Mouse (Mus musculus): Measurements from ENCODE around the gene Tjp2. TPM values are rescaled to one million over a fixed set of nuclear protein-coding genes. Genes with fewer than 3 reads are reported as not detected.

Tjp2 gene
- polyA plus RNA-seq, 1 experiment from 2014 or later, result 18.3 TPM

DNA sequence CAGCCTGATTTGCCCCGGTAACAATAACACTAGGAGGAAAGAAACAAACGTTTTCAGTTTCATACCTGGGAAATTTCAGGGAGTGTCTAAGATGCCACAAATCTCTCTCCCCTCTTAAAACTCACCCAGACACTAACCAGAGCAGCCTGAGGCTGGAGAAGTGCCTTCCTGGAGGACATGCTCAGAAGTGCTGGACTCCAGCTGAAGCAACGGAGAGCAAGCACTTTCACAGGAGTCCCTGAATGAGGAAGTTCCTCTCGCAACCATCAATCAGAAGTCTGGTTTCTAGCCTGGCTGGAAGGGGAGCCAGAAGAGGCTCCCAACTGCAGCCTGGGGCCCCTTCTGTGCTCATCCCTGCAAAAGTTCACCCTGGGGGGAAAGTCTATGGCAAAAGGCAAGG, 60.9 kb downstream of the Tjp2 start:
- H3K9me3 ChIP-seq (ENCODE audit: control insufficient read depth, low read length), result no peaks in the 10 kb centered on the region
- peak overlapping the region; percentile 73 for H3K27ac ChIP-seq (replicated peaks)
- no peaks in the 10 kb centered on the region for H3K27me3 ChIP-seq (ENCODE audit: control insufficient read depth, insufficient read depth, low read length)
- H3K9ac ChIP-seq (ENCODE audit: low read length), result no peak overlapping the region
- H3K4me1 ChIP-seq (replicated peaks; ENCODE audit: control insufficient read depth, insufficient read depth), result peaks cover 10% of the 10 kb centered on the region; the same call in 1 of the 2 replicates
- H3K36me3 ChIP-seq (ENCODE audit: control insufficient read depth, insufficient read depth, low read length), result no peaks in the 10 kb centered on the region
- H3K4me2 ChIP-seq (replicated peaks; ENCODE audit: low read depth), result peak overlapping the region; percentile 11; the same call in 1 of the 2 replicates
- WGBS, result 28% methylated on average over 4 of the region's 4 CpGs
- H3K4me3 ChIP-seq (ENCODE audit: low read depth, low read length), result no peak overlapping the region
- ATAC-seq (ENCODE audit: low FRiP score, low TSS enrichment), result no peak
- no peak for DNase-seq (ENCODE audit: low spot score)
- TF ChIP-seq CTCF (IDR thresholded peaks at IDR 0.05; ENCODE audit: low read depth) (no peak), EP300 (optimal IDR thresholded peaks at IDR 0.05) (no peak)

DNA sequence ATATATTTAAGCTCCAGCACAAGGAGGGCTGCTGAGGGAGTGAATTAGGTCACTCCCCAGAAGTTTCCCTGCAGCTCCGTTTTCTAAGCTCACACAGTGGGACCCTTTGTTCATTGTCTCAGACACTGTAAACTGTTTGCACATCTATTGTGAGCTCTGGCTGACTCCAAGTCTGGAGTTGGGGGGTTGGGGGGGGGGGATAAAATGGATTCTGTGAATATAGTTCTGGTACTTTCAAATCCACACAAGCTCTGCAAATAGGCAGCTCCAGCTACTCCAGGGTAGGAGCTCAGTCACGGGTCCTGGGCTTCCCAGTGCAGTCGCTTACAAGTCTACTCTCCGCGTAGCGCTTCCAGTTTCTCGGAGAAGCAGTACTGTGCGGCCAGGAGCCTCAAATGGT, 64.4 kb downstream of the Tjp2 start:
- H3K27ac ChIP-seq (replicated peaks), result no peak overlapping the region
- H3K4me1 ChIP-seq (replicated peaks; ENCODE audit: control insufficient read depth, insufficient read depth), result 0 out of 2 replicates have a peak, but pooled peaks cover 3% of the 10 kb centered on the region
- DNase-seq (ENCODE audit: low spot score) (peak; percentile 43), ATAC-seq (ENCODE audit: low FRiP score, low TSS enrichment) (peak; percentile 58)
- TF ChIP-seq EP300 (optimal IDR thresholded peaks at IDR 0.05) (no peak), CTCF (IDR thresholded peaks at IDR 0.05; ENCODE audit: low read depth) (no peak)
- WGBS, result 46% methylated on average over 8 of the region's 8 CpGs
- no peaks in the 10 kb centered on the region for H3K36me3 ChIP-seq (ENCODE audit: control insufficient read depth, insufficient read depth, low read length)
- no peak overlapping the region for H3K4me2 ChIP-seq (replicated peaks; ENCODE audit: low read depth)
- no peaks in the 10 kb centered on the region for H3K27me3 ChIP-seq (ENCODE audit: control insufficient read depth, insufficient read depth, low read length)
- no peak overlapping the region for H3K9ac ChIP-seq (ENCODE audit: low read length)
- H3K4me3 ChIP-seq (ENCODE audit: low read depth, low read length), result no peak overlapping the region
- H3K9me3 ChIP-seq (ENCODE audit: control insufficient read depth, low read length), result no peaks in the 10 kb centered on the region

DNA sequence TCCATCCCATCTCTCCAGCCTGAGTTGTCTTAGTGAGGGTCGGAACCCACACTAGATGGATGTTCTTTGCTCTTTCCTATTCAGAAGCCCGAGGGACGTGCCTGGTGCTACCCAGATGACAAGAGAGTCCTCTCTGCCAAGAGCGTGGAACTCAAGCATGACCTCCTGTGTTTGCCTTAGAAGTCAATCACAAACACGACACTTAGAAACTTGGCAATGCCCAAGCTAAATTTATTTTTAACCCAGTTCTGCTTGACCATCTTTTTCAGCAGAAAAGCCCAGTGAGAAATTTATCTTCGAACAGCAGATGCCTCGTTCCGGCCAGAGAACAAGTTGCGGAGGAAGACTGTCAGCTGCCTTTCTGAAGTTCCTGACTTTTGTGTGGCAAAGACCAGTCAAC, 65.1 kb downstream of the Tjp2 start:
- no peaks in the 10 kb centered on the region for H3K36me3 ChIP-seq (ENCODE audit: control insufficient read depth, insufficient read depth, low read length)
- no peak overlapping the region for H3K4me3 ChIP-seq (ENCODE audit: low read depth, low read length)
- no peak overlapping the region for H3K27ac ChIP-seq (replicated peaks)
- no peaks in the 10 kb centered on the region for H3K9me3 ChIP-seq (ENCODE audit: control insufficient read depth, low read length)
- 30% methylated on average over 9 of the region's 9 CpGs for WGBS
- H3K4me2 ChIP-seq (replicated peaks; ENCODE audit: low read depth), result no peak overlapping the region
- H3K27me3 ChIP-seq (ENCODE audit: control insufficient read depth, insufficient read depth, low read length), result no peaks in the 10 kb centered on the region
- H3K4me1 ChIP-seq (replicated peaks; ENCODE audit: control insufficient read depth, insufficient read depth), result 0 out of 2 replicates have a peak, but pooled peaks cover 3% of the 10 kb centered on the region
- TF ChIP-seq CTCF (IDR thresholded peaks at IDR 0.05; ENCODE audit: low read depth), result no peak
- no peak for TF ChIP-seq EP300 (optimal IDR thresholded peaks at IDR 0.05)
- H3K9ac ChIP-seq (ENCODE audit: low read length), result no peak overlapping the region
- DNase-seq (ENCODE audit: low spot score) (no peak), ATAC-seq (ENCODE audit: low FRiP score, low TSS enrichment) (no peak)

DNA sequence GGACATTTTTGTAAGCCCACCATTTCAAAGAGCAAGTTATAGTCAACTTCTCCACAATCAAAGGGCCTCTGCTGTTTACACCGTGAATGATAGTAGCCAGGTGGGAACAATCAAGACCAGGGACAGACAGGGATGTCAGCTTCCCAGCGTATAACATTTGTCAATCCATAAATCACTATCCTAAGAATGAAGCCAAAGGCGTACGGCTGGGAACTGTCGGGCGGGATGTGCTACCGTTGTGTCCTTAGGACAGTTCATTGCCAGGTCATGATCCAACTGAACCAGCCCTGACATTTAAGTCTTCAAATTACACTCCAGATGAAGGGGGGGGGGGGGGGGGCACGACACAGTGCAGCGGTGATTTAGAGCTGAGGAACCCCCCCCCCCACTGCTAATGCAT, 65.5 kb downstream of the Tjp2 start:
- Histone ChIP-seq H3K4me1 (replicated peaks; ENCODE audit: control insufficient read depth, insufficient read depth) (0 out of 2 replicates have a peak, but pooled peaks cover 1% of the 10 kb centered on the region), H3K4me3 (ENCODE audit: low read depth, low read length) (no peak overlapping the region), H3K9ac (ENCODE audit: low read length) (no peak overlapping the region), H3K27ac (replicated peaks) (no peak overlapping the region), H3K4me2 (replicated peaks; ENCODE audit: low read depth) (no peak overlapping the region), H3K27me3 (ENCODE audit: control insufficient read depth, insufficient read depth, low read length) (no peaks in the 10 kb centered on the region), H3K9me3 (ENCODE audit: control insufficient read depth, low read length) (no peaks in the 10 kb centered on the region), H3K36me3 (ENCODE audit: control insufficient read depth, insufficient read depth, low read length) (no peaks in the 10 kb centered on the region)
- DNase-seq (ENCODE audit: low spot score), result no peak
- no peak for TF ChIP-seq EP300 (optimal IDR thresholded peaks at IDR 0.05)
- no peak for TF ChIP-seq CTCF (IDR thresholded peaks at IDR 0.05; ENCODE audit: low read depth)
- ATAC-seq (ENCODE audit: low FRiP score, low TSS enrichment), result no peak
- 48% methylated on average over 9 of the region's 9 CpGs for WGBS

DNA sequence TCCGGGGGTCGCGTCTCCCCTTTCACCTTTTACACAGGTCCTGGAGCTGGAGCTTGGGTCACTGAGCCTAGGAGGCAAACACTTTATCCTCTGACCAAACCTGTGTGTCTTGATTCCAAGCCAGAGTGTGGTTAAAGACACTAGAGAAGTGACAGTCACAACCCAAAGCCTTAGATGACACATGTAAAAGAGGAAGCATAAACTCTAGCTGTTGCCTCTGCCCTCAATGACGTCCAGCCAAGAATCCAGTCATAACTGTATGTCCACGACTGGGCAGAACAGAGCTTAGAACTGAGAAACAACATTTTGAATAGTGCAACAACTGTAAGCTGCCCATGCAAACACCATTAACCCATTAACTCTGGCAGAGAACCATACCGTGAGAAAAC, 68.8 kb downstream of the Tjp2 start:
- Histone ChIP-seq H3K4me3 (ENCODE audit: low read depth, low read length) (no peak overlapping the region), H3K4me1 (replicated peaks; ENCODE audit: control insufficient read depth, insufficient read depth) (no peaks in the 10 kb centered on the region), H3K27ac (replicated peaks) (no peak overlapping the region), H3K9me3 (ENCODE audit: control insufficient read depth, low read length) (no peaks in the 10 kb centered on the region), H3K4me2 (replicated peaks; ENCODE audit: low read depth) (no peak overlapping the region), H3K9ac (ENCODE audit: low read length) (no peak overlapping the region), H3K27me3 (ENCODE audit: control insufficient read depth, insufficient read depth, low read length) (no peaks in the 10 kb centered on the region), H3K36me3 (ENCODE audit: control insufficient read depth, insufficient read depth, low read length) (no peaks in the 10 kb centered on the region)
- WGBS, result 50% methylated on average over 6 of the region's 6 CpGs
- peak; percentile 57; the same call in 1 of the 2 replicates for ATAC-seq (ENCODE audit: low FRiP score, low TSS enrichment)
- TF ChIP-seq EP300 (optimal IDR thresholded peaks at IDR 0.05) (no peak), CTCF (IDR thresholded peaks at IDR 0.05; ENCODE audit: low read depth) (no peak)
- no peak for DNase-seq (ENCODE audit: low spot score)

DNA sequence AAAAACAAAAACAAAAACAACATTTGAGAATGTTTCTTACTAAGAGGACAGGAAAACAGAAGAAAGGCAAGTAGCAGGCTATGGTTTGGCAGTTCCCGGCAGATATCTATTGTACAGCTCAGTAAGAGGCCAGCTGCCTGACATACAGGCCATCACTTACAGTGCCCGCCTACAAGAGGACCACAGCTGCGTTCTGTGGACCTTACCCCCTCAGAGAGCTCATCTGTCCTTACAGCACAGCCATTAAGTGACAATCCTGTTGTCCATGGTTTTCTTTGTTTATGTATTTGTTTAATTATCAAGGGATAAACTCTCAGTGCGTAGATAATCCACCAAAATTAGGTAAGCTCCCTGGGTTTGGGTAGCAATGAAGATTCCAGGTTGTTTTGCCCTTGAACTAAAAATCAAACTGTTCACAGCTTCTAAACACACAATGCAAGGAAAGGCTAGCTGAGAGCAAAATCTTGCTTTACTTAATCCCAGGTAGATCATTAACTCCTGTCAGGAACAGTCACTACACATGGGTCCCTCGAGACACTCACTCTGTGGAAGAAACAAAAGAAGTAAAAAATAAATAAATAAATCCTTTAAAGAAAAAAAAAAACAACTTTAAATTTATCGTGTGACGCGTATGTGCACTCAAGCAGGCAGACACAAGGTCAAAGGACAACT, 69.3 kb downstream of the Tjp2 start:
- TF ChIP-seq CTCF (IDR thresholded peaks at IDR 0.05; ENCODE audit: low read depth) (no peak), EP300 (optimal IDR thresholded peaks at IDR 0.05) (no peak)
- Histone ChIP-seq H3K27me3 (ENCODE audit: control insufficient read depth, insufficient read depth, low read length) (no peaks in the 10 kb centered on the region), H3K4me3 (ENCODE audit: low read depth, low read length) (no peak overlapping the region), H3K9me3 (ENCODE audit: control insufficient read depth, low read length) (no peaks in the 10 kb centered on the region), H3K36me3 (ENCODE audit: control insufficient read depth, insufficient read depth, low read length) (no peaks in the 10 kb centered on the region), H3K27ac (replicated peaks) (no peak overlapping the region), H3K4me2 (replicated peaks; ENCODE audit: low read depth) (no peak overlapping the region), H3K9ac (ENCODE audit: low read length) (no peak overlapping the region), H3K4me1 (replicated peaks; ENCODE audit: control insufficient read depth, insufficient read depth) (no peaks in the 10 kb centered on the region)
- ATAC-seq (ENCODE audit: low FRiP score, low TSS enrichment) (no peak), DNase-seq (ENCODE audit: low spot score) (no peak)
- WGBS, result 67% methylated on average over 8 of the region's 8 CpGs

Data from stomach, postnatal 0 days (tissue).